Mouse (Mus musculus) brain, embryonic 14.5 days (tissue): ENCODE results near the gene Notch2.

Experiments
- CTCF ChIP-seq: fragments of 200-500 bp; IDR thresholded peaks from 2 replicates; pipeline ENCODE4 v1.5.1; 2012; ENCODE audit warnings: inconsistent platforms, mild to moderate bottlenecking, moderate library complexity, borderline replicate concordance; ENCODE audit not compliant: insufficient read depth, insufficient read length; ENCODE audit errors: extremely low read depth
- POLR2A ChIP-seq: fragments of 200-500 bp; IDR thresholded peaks from 2 replicates; pipeline ENCODE4 v1.6.1; 2012; ENCODE audit warnings: mild to moderate bottlenecking, inconsistent platforms, borderline replicate concordance; ENCODE audit not compliant: poor library complexity, insufficient read depth, insufficient read length, severe bottlenecking; ENCODE audit errors: extremely low read depth

DNA sequence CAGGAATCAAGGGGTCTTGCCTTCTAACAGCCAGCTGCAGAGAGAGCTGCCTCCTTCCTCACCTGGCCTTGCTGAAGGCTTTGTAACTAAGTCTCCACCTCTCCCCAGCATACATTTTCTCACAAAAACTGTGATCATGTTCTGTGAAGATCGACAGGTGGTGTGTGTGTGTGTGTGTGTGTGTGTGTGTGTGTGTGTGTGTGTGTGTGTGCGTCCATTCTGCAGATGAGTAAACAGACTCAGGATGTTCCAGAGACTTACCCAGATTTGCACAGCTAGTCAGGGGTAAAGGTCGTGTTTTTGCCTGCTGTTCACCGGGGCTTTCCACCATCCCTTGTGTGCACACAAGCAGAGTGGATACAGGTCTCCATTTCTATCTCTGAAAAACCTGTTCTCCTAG is 40.6 kb upstream of the Notch2 start:
- no peak for TF ChIP-seq CTCF
- no peak for TF ChIP-seq POLR2A
